In genomic region chr11:33574944-33575343, GRCm38 (mm10) we compare ENCODE assay signal across 14 mouse cellular contexts. TPM values are rescaled to one million over a fixed set of nuclear protein-coding genes. Genes with fewer than 3 reads are reported as not detected.
DNase-seq lines count a peak whose midpoint lies in the region; ATAC-seq and TF ChIP-seq lines count a peak whose summit lies in the region.
"Had no signal": no experiment of that assay in that cellular context is flagged by ENCODE, and none has a peak within 500 bp of the region (broad histone marks: within the 10 kb centered on the region; RNA-seq: fewer than 3 reads in every experiment).

No protein-coding gene starts in this region.

- no peak overlapping the region for H3K4me2 ChIP-seq in liver, embryonic 11.5 days

- DNase-seq in embryo, embryonic 10.5 days (ENCODE audit: low spot score): peak; percentile 8
- no peak for DNase-seq in embryo, embryonic 11 days
- DNase-seq in liver (peak; percentile 16), ES-E14 (ENCODE audit: low read depth, low spot score) (peak; percentile 55)
- DNase-seq in liver, embryonic 11.5 days (ENCODE audit: low spot score): no peak
- DNase-seq in retina, embryonic 14.5 days (ENCODE audit: low spot score): peak; percentile 8
- DNase-seq in spleen, postnatal 4 days (ENCODE audit: low spot score in 2 of 2): no peak
- DNase-seq in gastrocnemius, postnatal 10 days: no peak
- DNase-seq: B cell, adult 2 months; kidney, adult 9 months had no signal

- 81% methylated on average over 3 of the region's 3 CpGs for WGBS in liver, embryonic 11.5 days

- no peak overlapping the region for H3K27ac ChIP-seq in liver, embryonic 11.5 days (ENCODE audit: low read depth, low read length)
- no peak overlapping the region for H3K27ac ChIP-seq in ES-E14 (ENCODE audit: insufficient read depth, low read depth, low read length, poor library complexity, severe bottlenecking)

- no peaks in the 10 kb centered on the region for H3K9me3 ChIP-seq in liver, embryonic 11.5 days (ENCODE audit: control insufficient read depth, low read length)
- no peaks in the 10 kb centered on the region for H3K9me3 ChIP-seq in ES-E14 (ENCODE audit: control insufficient read depth, insufficient read depth, low read depth, low read length)

- ATAC-seq in liver, embryonic 11.5 days (replicated peaks; ENCODE audit: low FRiP score): no peak

- H3K9ac ChIP-seq in liver, embryonic 11.5 days (ENCODE audit: low read depth, low read length): no peak overlapping the region
- H3K9ac ChIP-seq in ES-E14 (ENCODE audit: insufficient read depth, low read depth, low read length, poor library complexity, severe bottlenecking): no peak overlapping the region

- no peaks in the 10 kb centered on the region for H3K4me1 ChIP-seq in liver, embryonic 11.5 days (replicated peaks; ENCODE audit: control insufficient read depth, insufficient read depth, low read length)
- peaks cover 2 to 11% of the 10 kb centered on the region in 2 experiments; a peak in 1 of 4 replicates for H3K4me1 ChIP-seq in ES-E14 (ENCODE audit: control insufficient read depth in 2 of 2, insufficient read depth in 2 of 2, low read length in 2 of 2, poor library complexity in 1 of 2)
- H3K4me1 ChIP-seq: megakaryocyte, embryonic 14.5 days had no signal

- H3K27me3 ChIP-seq in liver, embryonic 11.5 days (replicated peaks; ENCODE audit: control insufficient read depth, insufficient read depth, low read length): no peaks in the 10 kb centered on the region; the same call in 1 of the 2 replicates

- no peaks in the 10 kb centered on the region for H3K36me3 ChIP-seq in liver, embryonic 11.5 days (ENCODE audit: control insufficient read depth, insufficient read depth, low read length)
- H3K36me3 ChIP-seq in ES-E14 (ENCODE audit: control insufficient read depth, insufficient read depth, low read length, poor library complexity, severe bottlenecking): no peaks in the 10 kb centered on the region; the same call in 1 of the 2 replicates

- in situ Hi-C loops in ES-E14 (cut with MboI; ENCODE audit: low sequenced_read_pairs in 2 of 2, unreplicated experiment in 2 of 2): no loop called here

- H3K4me3 ChIP-seq in liver, embryonic 11.5 days (ENCODE audit: low read depth, low read length): no peak overlapping the region
- H3K4me3 ChIP-seq in ES-E14 (ENCODE audit: insufficient read depth in 1 of 2, low read depth in 1 of 2, low read length in 2 of 2, poor library complexity in 1 of 2, severe bottlenecking in 1 of 2): no peak overlapping the region
- H3K4me3 ChIP-seq: megakaryocyte, embryonic 14.5 days had no signal

TF ChIP-seq in ES-E14, 5 proteins besides CTCF, POLR2A, EP300 and RAD21:
- TF ChIP-seq MAFK (IDR thresholded peaks at IDR 0.05; ENCODE audit: insufficient read depth, low read depth, low read length) (no peak), ZC3H11A (IDR thresholded peaks at IDR 0.05; ENCODE audit: borderline replicate concordance, low read depth, low read length) (0 out of 2 replicates have a peak, but pooled peaks have one; percentile 10), CHD2 (IDR thresholded peaks at IDR 0.05; ENCODE audit: low read depth, low read length) (no peak), HCFC1 (IDR thresholded peaks at IDR 0.05; ENCODE audit: borderline replicate concordance, insufficient read depth, low read length) (no peak), ZNF384 (IDR thresholded peaks at IDR 0.05; ENCODE audit: low read depth, low read length) (0 out of 2 replicates have a peak, but pooled peaks have one; percentile 14)
TF ChIP-seq in ES-E14: peak in this region for 2.

RNA-seq across cellular contexts. Expression of gene Gabrp, which starts 3.8 kb away (rescaled TPM):
- 0.83 and 1.5 TPM in 2 replicates for polyA plus RNA-seq in liver, embryonic 11.5 days (2014; fragmentation: Nextera tagmentation; extraction: Ambion mirVana)
- total RNA-seq in ES-E14 (2012; rRNA removed): 0.36 and 0.48 TPM in 2 replicates
- total RNA-seq in gastrocnemius, postnatal 10 days (2021): not detected
- total RNA-seq: heart, postnatal 10 days; layer of hippocampus, postnatal 14 days had no signal
- polyA plus RNA-seq: liver, adult 2 months had no signal

RNA-seq across cellular contexts. Expression of gene D130052B06Rik, which starts 24.2 kb away (rescaled TPM):
- not detected in 2 replicates for polyA plus RNA-seq in liver, embryonic 11.5 days (2014; fragmentation: Nextera tagmentation; extraction: Ambion mirVana)
- total RNA-seq in ES-E14 (2012; rRNA removed): 0.09 TPM in 1 of 2 replicates, not detected in the other
- not detected for total RNA-seq in gastrocnemius, postnatal 10 days (2021)
- total RNA-seq: heart, postnatal 10 days; layer of hippocampus, postnatal 14 days; liver, adult 2 months had no signal
- polyA plus RNA-seq: liver, adult 2 months had no signal

Comparison
In these comparisons a context has a peak if more than half of its experiments do, and no peak if none do; other contexts are left out.
1. DNase-seq: peak in embryo, embryonic 10.5 days (single experiment), liver (single experiment), ES-E14 (single experiment) and retina, embryonic 14.5 days (single experiment); none in embryo, embryonic 11 days (single experiment), liver, embryonic 11.5 days (single experiment), spleen, postnatal 4 days (0 of 2) and gastrocnemius, postnatal 10 days (single experiment).